Mouse (Mus musculus): ENCODE measurements around the gene Nphp4. TPM values are rescaled to one million over a fixed set of nuclear protein-coding genes. Genes with fewer than 3 reads are reported as not detected.

The Nphp4 gene
- polyA plus RNA-seq, 1 experiment from 2014 or later: 1.7 TPM

- ATAC-seq: no peak
- no peaks in the 10 kb centered on the region for H3K36me3 ChIP-seq (ENCODE audit: control insufficient read depth, insufficient read depth, low read length)
- no peaks in the 10 kb centered on the region for H3K4me1 ChIP-seq (ENCODE audit: control insufficient read depth, insufficient read depth, low read length)
- no peaks in the 10 kb centered on the region; the same call in 1 of the 2 replicates for H3K9me3 ChIP-seq (ENCODE audit: control insufficient read depth, low read length)
- H3K27ac ChIP-seq (ENCODE audit: low read length): no peak overlapping the region
- WGBS: 32% methylated on average over 20 of the region's 20 CpGs
- H3K4me3 ChIP-seq (ENCODE audit: low read length): no peak overlapping the region
- H3K9ac ChIP-seq (ENCODE audit: low read depth, low read length): no peak overlapping the region
- H3K27me3 ChIP-seq (replicated peaks; ENCODE audit: control insufficient read depth, insufficient read depth, low read length): no peaks in the 10 kb centered on the region
- no peak overlapping the region for H3K4me2 ChIP-seq (ENCODE audit: low read depth, low read length)
Observed at GRCm38 (mm10) chr4:152494360-152494879, 17.9 kb downstream of the Nphp4 start.

GRCm38 (mm10) chr4:152512221-152512925 lies 35.9 kb downstream of the Nphp4 start:
- 0 out of 2 replicates have a peak, but pooled peaks cover 2% of the 10 kb centered on the region for H3K9me3 ChIP-seq (ENCODE audit: control insufficient read depth, low read length)
- WGBS: 67% methylated on average over 18 of the region's 18 CpGs

GRCm38 (mm10) chr4:152514884-152515283 lies 38.4 kb downstream of the Nphp4 start:
- Histone ChIP-seq H3K27me3 (replicated peaks; ENCODE audit: control insufficient read depth, insufficient read depth, low read length) (no peaks in the 10 kb centered on the region), H3K4me2 (ENCODE audit: low read depth, low read length) (no peak overlapping the region), H3K4me1 (ENCODE audit: control insufficient read depth, insufficient read depth, low read length) (no peaks in the 10 kb centered on the region), H3K4me3 (ENCODE audit: low read length) (no peak overlapping the region), H3K9me3 (ENCODE audit: control insufficient read depth, low read length) (no peaks in the 10 kb centered on the region), H3K36me3 (ENCODE audit: control insufficient read depth, insufficient read depth, low read length) (no peaks in the 10 kb centered on the region), H3K27ac (ENCODE audit: low read length) (no peak overlapping the region), H3K9ac (ENCODE audit: low read depth, low read length) (no peak overlapping the region)
- ATAC-seq: no peak
- WGBS: 78% methylated on average over 7 of the region's 7 CpGs

More at GRCm38 (mm10) chr4:152512221-152512925, 35.9 kb downstream of the Nphp4 start:
- Histone ChIP-seq H3K36me3 (ENCODE audit: control insufficient read depth, insufficient read depth, low read length) (peaks cover 6% of the 10 kb centered on the region; the same call in 1 of the 2 replicates), H3K4me1 (ENCODE audit: control insufficient read depth, insufficient read depth, low read length) (no peaks in the 10 kb centered on the region), H3K9ac (ENCODE audit: low read depth, low read length) (no peak overlapping the region), H3K4me2 (ENCODE audit: low read depth, low read length) (no peak overlapping the region), H3K27me3 (replicated peaks; ENCODE audit: control insufficient read depth, insufficient read depth, low read length) (no peaks in the 10 kb centered on the region), H3K27ac (ENCODE audit: low read length) (no peak overlapping the region), H3K4me3 (ENCODE audit: low read length) (no peak overlapping the region)
- no peak for ATAC-seq

- H3K9me3 ChIP-seq (ENCODE audit: control insufficient read depth, low read length): no peaks in the 10 kb centered on the region
- no peak overlapping the region for H3K9ac ChIP-seq (ENCODE audit: low read depth, low read length)
- H3K27me3 ChIP-seq (replicated peaks; ENCODE audit: control insufficient read depth, insufficient read depth, low read length): no peaks in the 10 kb centered on the region
- no peaks in the 10 kb centered on the region for H3K36me3 ChIP-seq (ENCODE audit: control insufficient read depth, insufficient read depth, low read length)
- no peak overlapping the region for H3K4me2 ChIP-seq (ENCODE audit: low read depth, low read length)
- H3K4me1 ChIP-seq (ENCODE audit: control insufficient read depth, insufficient read depth, low read length): no peaks in the 10 kb centered on the region
- WGBS: 71% methylated on average over 10 of the region's 10 CpGs
- H3K4me3 ChIP-seq (ENCODE audit: low read length): no peak overlapping the region
- no peak for ATAC-seq
- no peak overlapping the region for H3K27ac ChIP-seq (ENCODE audit: low read length)
Observed at GRCm38 (mm10) chr4:152519106-152519505, 42.6 kb downstream of the Nphp4 start.

- no peak for ATAC-seq
- Histone ChIP-seq H3K4me2 (ENCODE audit: low read depth, low read length) (no peak overlapping the region), H3K9me3 (ENCODE audit: control insufficient read depth, low read length) (no peaks in the 10 kb centered on the region), H3K9ac (ENCODE audit: low read depth, low read length) (no peak overlapping the region), H3K36me3 (ENCODE audit: control insufficient read depth, insufficient read depth, low read length) (no peaks in the 10 kb centered on the region), H3K4me3 (ENCODE audit: low read length) (no peak overlapping the region), H3K27ac (ENCODE audit: low read length) (no peak overlapping the region), H3K27me3 (replicated peaks; ENCODE audit: control insufficient read depth, insufficient read depth, low read length) (no peaks in the 10 kb centered on the region), H3K4me1 (ENCODE audit: control insufficient read depth, insufficient read depth, low read length) (no peaks in the 10 kb centered on the region)
- 32% methylated on average over 6 of the region's 6 CpGs for WGBS
Observed at GRCm38 (mm10) chr4:152520083-152520482, 43.6 kb downstream of the Nphp4 start.

DNA sequence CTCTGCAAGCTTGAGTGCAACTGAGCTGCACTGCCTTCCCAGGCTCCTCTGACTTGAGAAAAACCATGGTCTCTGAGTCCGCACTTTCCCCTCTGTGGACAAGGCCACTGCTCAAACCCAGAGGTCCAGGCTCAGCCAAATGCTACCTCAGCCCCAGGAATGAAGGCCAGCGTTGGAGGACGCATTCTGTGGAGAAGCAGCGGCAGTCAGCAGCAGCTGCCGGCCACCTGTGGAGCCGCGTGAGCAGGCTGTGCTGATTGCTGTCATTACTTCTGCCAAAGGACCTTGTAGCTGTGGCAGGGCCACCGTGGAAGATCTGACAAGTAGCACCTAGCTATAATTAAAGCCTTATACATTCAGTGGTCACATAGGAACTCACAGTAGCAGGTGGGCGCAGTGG lies 56.4 kb downstream of the Nphp4 start:
- Histone ChIP-seq H3K9ac (ENCODE audit: low read depth, low read length) (no peak overlapping the region), H3K27ac (ENCODE audit: low read length) (no peak overlapping the region), H3K9me3 (ENCODE audit: control insufficient read depth, low read length) (no peaks in the 10 kb centered on the region), H3K4me1 (ENCODE audit: control insufficient read depth, insufficient read depth, low read length) (peaks cover 8% of the 10 kb centered on the region; the same call in 1 of the 2 replicates), H3K4me3 (ENCODE audit: low read length) (no peak overlapping the region), H3K27me3 (replicated peaks; ENCODE audit: control insufficient read depth, insufficient read depth, low read length) (no peaks in the 10 kb centered on the region), H3K4me2 (ENCODE audit: low read depth, low read length) (no peak overlapping the region), H3K36me3 (ENCODE audit: control insufficient read depth, insufficient read depth, low read length) (no peaks in the 10 kb centered on the region)
- ATAC-seq: no peak
- 58% methylated on average over 9 of the region's 9 CpGs for whole genome bisulfite sequencing

DNA sequence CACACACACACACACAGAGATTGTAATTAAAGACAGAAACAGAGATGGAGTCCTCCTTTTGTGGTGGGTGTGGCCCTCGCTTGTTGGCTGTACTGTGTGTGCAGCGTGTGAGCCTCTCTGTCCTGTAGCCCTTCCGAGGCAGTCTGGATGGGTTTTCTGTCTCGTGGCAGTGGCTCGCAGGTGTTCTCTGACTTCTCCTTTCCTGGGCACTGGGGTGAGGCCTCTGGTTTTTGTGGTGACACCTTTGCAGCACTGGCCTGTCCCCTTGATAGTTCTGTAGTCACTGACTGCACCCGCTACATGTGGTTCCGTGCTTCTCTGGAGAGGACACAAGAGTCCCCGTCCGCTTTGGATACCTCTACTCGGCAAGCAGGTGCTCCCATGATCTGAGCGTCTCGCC lies 63.2 kb downstream of the Nphp4 start:
- H3K4me1 ChIP-seq (ENCODE audit: control insufficient read depth, insufficient read depth, low read length): peaks cover 4% of the 10 kb centered on the region; the same call in 1 of the 2 replicates
- no peak for ATAC-seq

DNA sequence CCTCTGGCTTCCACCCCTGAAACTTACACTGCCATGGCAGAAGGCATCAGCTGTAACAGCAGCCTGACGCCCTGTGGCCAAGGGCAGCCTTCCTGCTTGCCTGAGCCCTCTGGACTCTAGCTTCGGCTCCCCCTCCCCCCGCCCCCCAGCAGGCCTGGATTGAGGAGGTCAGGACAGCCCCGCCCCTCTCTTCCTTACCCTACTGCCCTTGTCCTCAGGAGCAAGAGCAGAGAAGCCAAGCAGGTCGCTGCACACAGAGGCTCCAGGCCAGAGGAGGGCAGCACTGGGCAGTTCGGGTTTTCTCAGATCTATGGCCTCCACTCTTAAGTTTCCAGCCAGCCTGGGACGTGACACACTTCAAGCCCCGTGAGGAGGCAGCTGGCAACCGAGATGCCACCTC lies 64.7 kb downstream of the Nphp4 start:
- Histone ChIP-seq H3K4me1 (ENCODE audit: control insufficient read depth, insufficient read depth, low read length) (peaks cover 4% of the 10 kb centered on the region; the same call in 1 of the 2 replicates), H3K27ac (ENCODE audit: low read length) (no peak overlapping the region), H3K27me3 (replicated peaks; ENCODE audit: control insufficient read depth, insufficient read depth, low read length) (no peaks in the 10 kb centered on the region), H3K36me3 (ENCODE audit: control insufficient read depth, insufficient read depth, low read length) (no peaks in the 10 kb centered on the region), H3K4me3 (ENCODE audit: low read length) (no peak overlapping the region), H3K4me2 (ENCODE audit: low read depth, low read length) (no peak overlapping the region), H3K9ac (ENCODE audit: low read depth, low read length) (no peak overlapping the region), H3K9me3 (ENCODE audit: control insufficient read depth, low read length) (no peaks in the 10 kb centered on the region)
- WGBS: 20% methylated on average over 8 of the region's 9 CpGs
- ATAC-seq: no peak

More for the DNA sequence above, 63.2 kb downstream of the Nphp4 start:
- Histone ChIP-seq H3K4me2 (ENCODE audit: low read depth, low read length) (no peak overlapping the region), H3K9ac (ENCODE audit: low read depth, low read length) (no peak overlapping the region), H3K4me3 (ENCODE audit: low read length) (no peak overlapping the region), H3K36me3 (ENCODE audit: control insufficient read depth, insufficient read depth, low read length) (no peaks in the 10 kb centered on the region), H3K9me3 (ENCODE audit: control insufficient read depth, low read length) (no peaks in the 10 kb centered on the region), H3K27ac (ENCODE audit: low read length) (no peak overlapping the region), H3K27me3 (replicated peaks; ENCODE audit: control insufficient read depth, insufficient read depth, low read length) (no peaks in the 10 kb centered on the region)
- 94% methylated on average over 12 of the region's 12 CpGs for WGBS

DNA sequence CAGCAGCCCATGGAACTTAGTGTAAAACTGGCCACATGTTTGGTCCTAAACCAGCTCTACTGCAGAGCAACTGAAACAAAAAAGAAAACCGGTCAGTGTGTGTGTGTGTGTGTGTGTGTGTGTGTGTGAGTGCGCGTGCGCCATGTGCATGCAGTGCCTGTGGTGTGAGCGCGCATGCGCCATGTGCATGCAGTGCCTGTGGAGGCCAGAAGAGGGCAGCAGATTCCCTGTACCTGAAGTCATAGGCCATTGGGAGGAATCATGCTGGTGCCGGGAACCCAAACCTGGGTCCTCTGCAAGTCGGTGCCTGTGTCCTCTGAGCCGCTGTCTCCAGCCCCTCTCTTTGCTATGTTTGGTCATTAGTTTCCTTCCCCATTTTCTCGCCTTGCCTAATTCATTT lies 65.9 kb downstream of the Nphp4 start:
- peaks cover 4% of the 10 kb centered on the region; the same call in 1 of the 2 replicates for H3K4me1 ChIP-seq (ENCODE audit: control insufficient read depth, insufficient read depth, low read length)
- no peaks in the 10 kb centered on the region for H3K9me3 ChIP-seq (ENCODE audit: control insufficient read depth, low read length)
- H3K27me3 ChIP-seq (replicated peaks; ENCODE audit: control insufficient read depth, insufficient read depth, low read length): no peaks in the 10 kb centered on the region
- no peak for ATAC-seq
- no peaks in the 10 kb centered on the region for H3K36me3 ChIP-seq (ENCODE audit: control insufficient read depth, insufficient read depth, low read length)
- H3K27ac ChIP-seq (ENCODE audit: low read length): no peak overlapping the region
- 97% methylated on average over 11 of the region's 11 CpGs for WGBS
- H3K9ac ChIP-seq (ENCODE audit: low read depth, low read length): no peak overlapping the region
- H3K4me2 ChIP-seq (ENCODE audit: low read depth, low read length): no peak overlapping the region
- no peak overlapping the region for H3K4me3 ChIP-seq (ENCODE audit: low read length)
